Mouse (Mus musculus) CD4-positive, CD25-positive, alpha-beta regulatory T cell, adult 4 months (primary cell): ENCODE measurements around the gene Fcgr1. TPM values are rescaled to one million over a fixed set of nuclear protein-coding genes. Genes with fewer than 3 reads are reported as not detected.

Experiments used
- ATAC-seq: one replicate; pipeline ENCODE4 v1.8.0; 2017
- polyA plus RNA-seq, 2 experiments: library from polyadenylated mRNA; unstranded; fragments of 100-300 nt; shearing (Covaris generic); gene quantifications; one replicate each; pipeline ENCODE4 v1.2.1; 2017

Gene Fcgr1
- polyA plus RNA-seq, 2 experiments from 2014 or later = 0.46 TPM; not detected in 1

DNA sequence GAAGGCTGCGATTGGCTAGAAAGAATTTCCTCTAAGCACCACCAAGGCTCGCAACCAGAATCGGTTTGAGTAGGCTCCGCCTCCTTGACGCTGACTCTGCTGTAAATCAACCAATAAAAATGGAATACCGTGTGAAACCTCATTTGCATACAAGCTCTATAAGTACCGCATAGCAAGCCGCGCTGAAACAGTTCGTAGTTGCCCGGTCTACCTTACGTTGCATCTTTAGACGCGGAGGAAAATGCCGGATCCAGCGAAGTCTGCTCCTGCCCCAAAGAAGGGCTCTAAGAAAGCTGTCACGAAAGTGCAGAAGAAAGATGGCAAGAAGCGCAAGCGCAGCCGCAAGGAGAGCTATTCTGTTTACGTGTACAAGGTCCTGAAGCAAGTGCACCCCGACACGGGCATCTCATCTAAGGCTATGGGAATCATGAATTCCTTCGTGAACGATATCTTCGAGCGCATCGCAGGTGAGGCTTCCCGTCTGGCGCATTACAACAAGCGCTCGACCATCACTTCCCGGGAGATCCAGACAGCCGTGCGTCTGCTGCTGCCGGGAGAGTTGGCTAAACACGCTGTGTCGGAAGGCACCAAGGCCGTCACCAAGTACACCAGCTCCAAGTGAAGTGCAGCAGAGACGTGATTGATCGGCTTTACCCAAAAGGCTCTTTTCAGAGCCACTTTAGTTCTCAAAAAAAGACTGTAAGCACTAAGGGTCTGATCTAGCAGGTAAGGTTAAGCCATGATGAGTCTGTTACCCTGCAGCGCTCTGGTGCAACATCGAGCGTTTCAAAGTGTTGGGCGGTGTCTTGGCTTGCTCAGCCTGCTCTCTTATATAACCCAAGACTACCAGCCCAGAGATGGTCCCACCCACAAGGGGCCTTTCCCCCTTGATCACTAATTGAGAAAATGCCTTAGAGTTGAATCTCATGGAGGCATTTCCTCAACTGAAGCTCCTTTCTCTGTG lies 24.0 kb downstream of the Fcgr1 start, which contains the start of gene Hist2h2bb:
Gene Hist2h2bb (plus strand): TSS at position 242 of the 964 bp plus-strand sequence.
- peak; percentile 86 for ATAC-seq

DNA sequence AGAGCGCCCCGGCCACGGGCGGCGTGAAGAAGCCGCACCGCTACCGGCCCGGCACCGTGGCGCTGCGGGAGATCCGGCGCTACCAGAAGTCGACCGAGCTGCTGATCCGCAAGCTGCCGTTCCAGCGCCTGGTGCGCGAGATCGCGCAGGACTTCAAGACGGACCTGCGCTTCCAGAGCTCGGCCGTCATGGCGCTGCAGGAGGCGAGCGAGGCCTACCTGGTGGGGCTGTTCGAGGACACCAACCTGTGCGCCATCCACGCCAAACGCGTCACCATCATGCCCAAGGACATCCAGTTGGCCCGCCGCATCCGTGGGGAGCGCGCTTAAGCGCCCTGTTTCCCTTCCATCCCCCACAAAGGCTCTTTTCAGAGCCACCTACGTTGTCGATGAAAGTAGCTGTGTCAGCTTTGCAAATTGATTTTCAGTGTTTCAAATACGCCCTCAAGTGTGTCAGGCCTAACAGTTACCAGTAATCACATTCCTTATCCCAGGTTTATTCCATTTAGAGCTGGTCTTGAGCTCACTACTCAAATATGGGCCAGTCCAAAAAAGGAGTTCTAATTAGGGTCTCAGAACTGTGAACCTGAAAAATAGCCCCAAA lies 24.9 kb downstream of the Fcgr1 start:
- peak; percentile 35 for ATAC-seq

DNA sequence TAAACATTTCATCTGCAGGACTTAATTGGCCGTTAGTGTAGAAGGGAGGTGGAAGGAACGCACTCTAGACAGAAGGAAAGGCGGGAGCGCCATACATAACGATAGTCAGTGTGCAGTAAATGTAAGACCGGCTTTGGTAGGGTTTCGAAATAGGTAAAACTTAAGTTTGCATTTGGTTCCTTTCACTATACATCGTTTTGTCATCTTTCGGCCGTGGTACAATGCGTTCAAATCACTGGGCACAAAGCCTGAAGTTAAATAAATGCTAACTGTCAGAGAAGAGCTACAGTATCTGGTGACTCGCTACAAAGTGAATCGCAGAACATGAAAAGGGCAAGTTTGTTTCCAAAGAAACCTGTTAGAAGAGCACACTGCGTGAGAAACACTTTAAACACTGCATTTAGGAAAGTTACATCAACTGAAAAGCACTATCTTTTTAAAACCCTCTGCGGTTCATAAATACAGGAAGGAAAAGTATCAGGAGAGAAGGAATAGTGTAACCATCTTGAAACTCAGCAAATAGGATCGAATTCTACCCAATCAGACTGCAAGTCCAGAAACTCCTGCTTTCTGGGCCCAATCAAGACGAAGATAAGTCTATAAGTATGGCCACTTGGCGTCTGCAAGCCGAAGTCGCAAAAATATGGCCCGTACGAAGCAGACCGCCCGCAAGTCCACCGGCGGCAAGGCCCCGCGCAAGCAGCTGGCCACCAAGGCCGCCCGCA lies 25.6 kb downstream of the Fcgr1 start, which contains the start of gene Hist2h3b:
Gene Hist2h3b (plus strand): TSS at position 604 of the 725 bp plus-strand sequence.
- ATAC-seq = peak; percentile 38

DNA sequence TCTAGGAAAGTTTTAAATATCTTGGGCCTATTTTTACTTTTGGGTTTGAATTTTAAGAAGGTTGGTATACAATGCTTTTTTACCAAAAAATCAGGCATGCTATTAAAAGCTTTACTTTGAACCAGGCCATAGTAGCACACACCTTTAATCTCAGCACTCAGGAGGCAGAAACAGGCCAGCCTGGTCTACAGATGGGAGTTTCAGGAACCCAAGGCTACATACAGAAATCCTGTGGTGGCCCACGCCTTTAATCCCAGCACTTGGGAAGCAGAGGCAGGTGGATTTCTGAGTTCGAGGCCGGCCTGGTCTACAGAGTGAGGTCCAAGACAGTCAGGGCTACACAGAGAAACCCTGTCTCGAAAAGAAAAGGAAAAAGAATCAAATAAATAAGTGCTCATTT lies 26.2 kb downstream of the Fcgr1 start:
- no peak for ATAC-seq

DNA sequence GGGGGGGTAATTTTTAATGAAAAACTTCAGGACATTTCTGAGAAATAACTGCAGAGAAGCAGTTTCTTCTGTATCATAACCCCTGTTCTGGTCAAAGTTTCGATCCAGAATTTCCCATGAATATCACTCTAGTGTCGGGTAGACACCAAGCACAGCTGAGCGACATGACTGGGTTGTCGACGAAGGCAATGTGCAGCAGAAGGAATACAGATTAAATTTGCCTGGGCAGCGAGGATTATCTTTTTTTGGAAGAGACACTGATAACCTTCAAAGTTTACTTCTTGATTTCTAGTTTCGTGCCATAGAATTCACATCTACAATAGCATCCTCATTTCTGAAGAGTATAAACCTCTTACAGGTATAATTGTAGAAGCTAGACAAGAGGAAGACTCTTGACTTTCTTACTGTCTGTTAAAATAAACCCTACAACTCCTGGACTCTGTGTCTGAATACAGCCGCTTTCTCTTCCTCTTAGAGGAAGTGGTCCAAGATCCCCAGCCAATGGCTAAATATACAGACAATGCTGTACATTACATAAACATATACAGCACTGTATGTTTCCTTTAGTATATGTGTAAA lies 27.5 kb downstream of the Fcgr1 start:
- no peak for ATAC-seq

DNA sequence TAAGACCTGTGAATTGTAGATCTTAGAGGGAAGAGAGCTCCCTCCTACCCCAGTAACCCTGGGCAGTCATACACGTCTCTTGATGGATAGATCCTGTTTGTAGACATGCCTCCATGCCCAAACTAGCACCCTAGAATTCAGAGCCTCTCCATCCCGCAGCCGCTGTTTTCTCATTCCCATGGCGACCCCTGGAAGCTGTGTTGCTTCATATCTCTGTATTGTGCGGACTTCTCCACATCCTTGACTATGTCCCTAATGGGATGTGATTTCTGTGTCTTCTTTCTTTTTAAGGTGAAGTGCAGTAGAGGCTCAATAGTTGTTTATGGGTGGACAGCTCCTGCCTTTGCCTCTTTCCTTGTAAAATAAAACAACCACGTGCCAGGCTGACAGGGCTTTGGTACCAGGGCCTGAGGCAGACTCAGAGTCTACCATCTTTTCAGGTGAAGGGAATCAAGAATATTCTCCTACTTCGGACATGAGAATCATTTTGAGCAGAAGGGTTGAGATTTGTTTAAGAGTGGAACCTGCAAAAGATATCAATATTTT lies 29.3 kb downstream of the Fcgr1 start:
- no peak for ATAC-seq

DNA sequence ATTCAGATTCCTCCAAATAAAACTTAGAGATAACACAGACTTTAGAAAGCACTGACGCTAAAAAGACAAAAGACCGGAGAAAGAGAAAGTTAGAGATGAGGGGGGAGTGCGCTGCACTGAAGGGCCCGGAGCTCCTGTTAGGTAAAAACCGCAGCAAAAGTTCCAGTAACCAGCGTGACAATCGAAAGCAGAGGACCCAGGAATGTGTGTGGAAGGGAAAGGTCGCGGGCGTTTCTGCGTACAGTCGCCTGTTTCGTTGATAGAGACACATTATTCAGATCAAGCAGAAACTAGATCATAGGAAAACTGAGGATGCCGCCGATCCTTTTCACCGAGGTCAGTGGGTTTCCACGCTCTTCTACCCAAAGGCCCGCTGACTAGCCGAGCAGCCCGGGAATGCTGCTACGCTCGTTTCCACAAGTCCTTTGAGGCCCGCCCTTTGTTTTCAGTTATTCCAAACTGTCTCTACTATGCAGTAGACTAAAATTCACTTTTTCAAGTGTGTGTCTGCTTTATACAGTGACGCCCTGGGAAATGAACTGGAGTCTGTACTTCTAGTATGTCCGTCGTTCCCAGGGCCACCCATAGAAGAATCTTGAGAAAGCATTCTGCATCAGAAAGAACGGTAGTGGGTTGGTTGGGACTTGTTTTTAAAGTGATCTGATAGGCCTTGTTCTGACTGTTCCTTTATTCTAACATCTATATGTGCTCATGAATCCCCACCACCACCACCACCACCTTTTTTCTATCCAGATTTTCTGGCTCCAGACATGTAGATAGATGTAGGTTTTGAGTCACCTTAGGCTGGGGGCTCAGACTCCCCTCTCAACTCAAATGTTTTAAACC lies 30.0 kb downstream of the Fcgr1 start:
- ATAC-seq = peak; percentile 34

DNA sequence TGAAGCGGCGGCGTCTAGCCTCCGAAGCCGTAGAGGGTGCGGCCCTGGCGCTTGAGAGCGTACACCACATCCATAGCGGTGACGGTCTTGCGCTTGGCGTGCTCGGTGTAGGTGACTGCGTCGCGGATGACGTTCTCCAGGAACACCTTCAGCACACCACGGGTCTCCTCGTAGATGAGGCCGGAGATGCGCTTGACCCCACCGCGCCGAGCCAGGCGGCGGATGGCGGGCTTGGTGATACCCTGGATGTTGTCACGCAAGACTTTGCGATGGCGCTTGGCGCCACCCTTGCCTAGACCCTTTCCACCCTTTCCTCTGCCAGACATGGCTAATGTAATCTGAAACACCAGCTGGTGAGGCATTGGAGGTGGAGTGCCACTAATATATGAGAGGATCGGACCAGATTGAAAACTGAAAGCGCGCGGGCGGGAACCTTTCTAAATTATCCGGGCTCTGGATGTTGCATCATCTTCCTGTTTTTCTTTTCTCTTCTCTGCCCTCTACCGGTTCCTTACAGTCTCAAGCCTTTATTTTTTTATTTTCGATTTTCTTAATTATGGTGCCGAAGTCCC lies 30.7 kb downstream of the Fcgr1 start, which contains the start of gene Hist2h4:
Gene Hist2h4 (minus strand): TSS at position 333 of the 572 bp plus-strand sequence.
- ATAC-seq = peak; percentile 83

DNA sequence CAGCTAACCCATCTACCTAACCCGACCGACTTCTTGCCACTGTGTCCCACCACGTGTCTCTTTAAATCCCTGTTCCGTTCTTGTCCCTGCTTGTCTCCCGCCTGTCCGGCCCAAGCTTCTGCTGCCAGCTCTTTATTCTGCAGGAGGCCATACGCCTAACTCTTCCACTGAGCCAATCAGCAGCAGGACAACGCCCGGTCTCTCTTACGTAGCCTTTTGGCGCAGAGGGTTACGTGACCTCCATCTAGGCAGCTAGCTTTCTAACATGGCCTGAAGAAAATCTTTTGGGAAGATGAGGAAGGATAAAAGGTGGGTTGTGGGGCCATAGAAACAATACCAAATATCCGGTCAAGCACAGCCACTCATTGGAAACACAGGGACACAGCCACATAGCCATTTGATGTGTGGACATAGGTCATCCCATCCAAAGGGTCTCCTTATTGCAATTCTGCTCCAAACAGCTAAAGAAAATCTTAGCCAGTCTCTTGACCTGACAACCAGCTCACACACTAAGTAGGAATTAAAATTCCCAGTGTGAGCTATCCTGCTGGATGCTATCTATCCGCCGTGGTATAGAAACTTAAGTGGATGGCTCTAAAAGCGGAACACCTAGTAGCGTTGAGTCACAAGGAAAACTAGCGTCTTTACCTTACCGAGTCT lies 31.4 kb downstream of the Fcgr1 start:
- ATAC-seq = peak; percentile 67

DNA sequence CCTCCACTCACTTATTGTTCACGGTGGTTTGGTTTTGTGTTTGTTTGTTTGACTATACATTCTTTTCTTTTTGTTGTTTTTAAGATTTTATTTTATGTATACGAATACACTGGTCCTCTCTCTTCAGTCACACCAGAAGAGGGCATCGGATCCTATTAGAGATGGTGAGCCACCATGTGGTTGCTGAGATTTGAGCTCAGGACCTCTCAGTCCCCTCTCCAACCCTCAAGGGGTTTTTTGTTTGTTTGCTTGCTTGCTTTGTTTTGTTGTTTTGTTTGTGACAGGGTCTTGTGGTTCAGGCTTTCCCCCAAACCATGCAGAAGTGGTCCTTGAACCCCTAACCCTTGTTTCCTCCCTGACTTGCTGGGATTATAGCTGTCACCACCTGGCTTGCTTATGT lies 32.1 kb downstream of the Fcgr1 start:
- ATAC-seq = no peak

DNA sequence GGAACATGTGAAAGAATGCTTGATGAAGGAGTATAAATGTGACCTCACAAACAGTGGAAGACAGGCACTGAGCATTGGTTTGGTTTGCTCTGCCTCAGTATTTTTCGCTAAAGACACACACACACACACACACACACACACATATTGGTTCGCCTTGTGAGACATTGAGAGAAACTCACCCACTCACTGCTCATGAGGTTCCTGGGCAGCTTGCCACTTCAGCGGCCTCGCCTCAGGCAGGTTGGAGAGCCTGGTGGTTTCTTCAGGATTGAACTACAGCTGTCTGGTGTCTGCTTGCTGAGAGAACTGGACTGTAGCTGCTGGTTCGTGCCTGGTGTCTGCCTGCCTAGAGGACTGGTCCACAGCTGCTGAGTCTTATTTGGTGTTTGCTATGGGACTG lies 33.5 kb downstream of the Fcgr1 start:
- no peak for ATAC-seq

DNA sequence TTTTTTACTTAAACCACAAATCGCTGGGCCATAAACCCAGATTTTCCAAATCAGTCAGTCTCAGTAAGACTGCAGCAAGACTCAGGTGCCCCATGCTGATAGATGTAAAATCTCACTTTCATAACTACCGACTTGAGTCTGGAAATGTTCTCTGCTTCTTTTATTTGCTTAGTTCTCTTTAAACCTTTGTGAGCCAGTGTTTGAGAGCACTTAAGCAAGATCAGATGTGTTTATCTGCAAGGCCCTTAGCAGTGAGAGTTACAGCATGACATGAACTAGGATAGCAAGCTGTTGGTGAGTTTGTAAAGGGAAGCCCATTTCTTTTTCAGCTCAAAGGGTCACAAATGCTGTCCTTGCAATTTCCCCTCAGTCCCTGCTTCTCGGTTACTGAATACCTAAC lies 36.6 kb downstream of the Fcgr1 start:
- no peak for ATAC-seq

DNA sequence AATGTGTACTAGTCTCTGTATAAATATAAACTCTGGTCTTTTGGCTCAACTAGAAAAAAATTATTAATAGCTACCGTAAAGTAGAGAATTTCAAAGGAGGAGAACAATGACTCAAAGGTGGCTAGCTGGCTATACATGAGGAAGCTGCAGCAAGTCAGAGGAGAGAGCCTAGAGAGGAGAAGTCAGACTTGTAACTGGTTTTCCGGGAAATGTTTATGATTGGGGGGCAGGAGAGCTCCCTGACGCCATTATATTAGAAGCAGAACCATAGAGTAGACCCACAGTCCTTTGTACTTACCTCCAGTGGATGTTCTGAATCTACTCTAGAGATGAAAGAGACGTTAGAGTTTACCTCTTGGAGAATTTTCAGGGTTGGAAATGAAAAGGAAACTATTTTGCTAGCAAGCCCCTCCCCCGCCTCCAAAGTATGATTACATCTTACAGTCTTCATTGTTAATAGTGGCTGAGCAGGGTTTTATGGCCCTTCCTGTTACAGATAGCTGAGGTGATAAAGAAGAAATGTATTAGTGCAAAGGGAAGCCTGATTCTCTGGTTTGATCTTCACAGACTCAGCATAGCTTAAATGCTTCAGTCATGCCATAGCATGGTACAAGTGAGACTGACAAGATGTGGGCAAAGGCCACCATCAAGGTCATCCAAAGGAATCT lies 37.7 kb downstream of the Fcgr1 start:
- ATAC-seq = peak; percentile 54

DNA sequence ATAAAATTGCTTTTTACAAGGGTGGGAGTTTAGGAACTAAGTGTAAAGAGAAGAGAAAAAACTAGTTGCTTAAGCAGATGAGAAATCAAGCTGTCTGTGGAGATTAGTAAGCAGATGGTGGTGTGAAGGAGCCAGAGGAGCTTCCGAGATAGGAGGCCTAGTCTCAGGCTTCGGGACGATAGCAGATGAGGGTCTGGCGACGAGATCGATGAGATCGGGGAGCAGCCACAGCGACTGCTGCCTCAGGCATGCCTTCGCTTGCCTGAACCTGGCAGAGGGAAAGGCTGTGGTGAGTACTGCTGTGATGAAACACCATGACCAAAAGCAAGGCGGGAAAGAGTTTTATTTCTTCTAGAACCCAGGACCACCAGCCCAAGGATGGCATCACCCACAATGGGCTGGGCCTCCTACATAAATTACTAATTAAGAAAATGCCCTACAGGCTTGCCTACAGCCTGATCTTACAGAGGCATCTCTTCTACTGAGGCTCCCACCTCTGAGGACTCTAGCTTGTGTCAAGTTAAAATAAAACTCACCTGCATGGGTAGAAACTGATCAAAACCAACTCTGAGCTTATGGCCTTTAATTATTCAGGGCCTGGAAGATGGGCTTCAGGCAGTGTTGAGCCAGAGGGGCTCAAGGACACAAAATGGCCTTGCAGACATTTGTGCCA lies 39.0 kb downstream of the Fcgr1 start:
- no peak for ATAC-seq

DNA sequence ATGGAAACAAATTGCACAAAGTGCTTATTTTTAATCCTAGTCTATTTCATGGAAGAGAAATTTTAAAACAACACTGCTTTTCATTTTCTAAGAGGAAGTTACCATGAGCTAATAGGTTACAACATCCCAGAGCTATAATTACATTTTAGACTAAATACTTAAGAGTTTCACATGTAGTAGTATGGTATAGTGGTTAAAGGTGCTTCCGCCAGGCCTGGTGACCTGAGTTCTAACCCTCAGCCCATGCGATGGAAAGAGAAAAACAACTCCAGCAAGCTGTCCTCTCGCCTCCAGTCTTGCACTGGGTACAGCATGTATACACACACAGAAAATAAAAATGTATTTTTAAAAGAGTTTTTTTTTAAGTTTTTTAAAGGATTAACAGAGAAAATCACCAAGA lies 42.0 kb downstream of the Fcgr1 start:
- ATAC-seq = no peak

DNA sequence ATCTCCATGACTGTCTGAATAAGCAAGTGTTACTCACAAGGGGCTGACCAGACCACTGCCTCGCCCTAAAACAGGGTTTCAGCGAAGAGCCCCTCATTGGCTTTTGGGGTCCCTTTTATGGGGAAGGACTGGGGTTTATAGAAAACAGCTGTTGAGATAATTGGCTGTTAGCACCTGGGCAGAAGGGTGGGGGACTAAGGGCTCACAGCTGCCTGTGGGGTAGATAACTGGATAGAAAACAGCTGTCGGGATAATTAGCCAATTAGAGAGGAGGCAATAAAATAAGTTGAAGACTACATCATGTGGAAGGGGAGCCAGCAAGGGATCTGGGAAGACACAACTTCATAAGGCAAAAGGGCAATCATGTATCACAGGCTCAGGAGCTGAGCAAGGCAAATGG lies 42.9 kb downstream of the Fcgr1 start:
- no peak for ATAC-seq

DNA sequence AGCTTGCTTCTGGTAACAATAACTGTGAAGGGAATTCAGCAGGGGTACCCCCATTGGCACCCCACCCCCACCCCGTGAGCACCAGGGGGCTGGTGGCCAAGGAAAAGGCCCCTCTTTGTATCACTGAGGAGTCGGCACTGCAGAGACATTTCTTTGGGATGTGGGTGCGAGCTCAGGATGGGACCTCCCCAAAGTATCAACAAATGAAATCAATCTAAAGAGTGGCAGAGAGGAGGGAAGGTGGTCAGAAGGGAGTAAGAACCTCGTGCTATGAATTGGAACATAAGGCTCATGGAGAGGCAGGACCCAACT lies 44.8 kb downstream of the Fcgr1 start:
- ATAC-seq = no peak

DNA sequence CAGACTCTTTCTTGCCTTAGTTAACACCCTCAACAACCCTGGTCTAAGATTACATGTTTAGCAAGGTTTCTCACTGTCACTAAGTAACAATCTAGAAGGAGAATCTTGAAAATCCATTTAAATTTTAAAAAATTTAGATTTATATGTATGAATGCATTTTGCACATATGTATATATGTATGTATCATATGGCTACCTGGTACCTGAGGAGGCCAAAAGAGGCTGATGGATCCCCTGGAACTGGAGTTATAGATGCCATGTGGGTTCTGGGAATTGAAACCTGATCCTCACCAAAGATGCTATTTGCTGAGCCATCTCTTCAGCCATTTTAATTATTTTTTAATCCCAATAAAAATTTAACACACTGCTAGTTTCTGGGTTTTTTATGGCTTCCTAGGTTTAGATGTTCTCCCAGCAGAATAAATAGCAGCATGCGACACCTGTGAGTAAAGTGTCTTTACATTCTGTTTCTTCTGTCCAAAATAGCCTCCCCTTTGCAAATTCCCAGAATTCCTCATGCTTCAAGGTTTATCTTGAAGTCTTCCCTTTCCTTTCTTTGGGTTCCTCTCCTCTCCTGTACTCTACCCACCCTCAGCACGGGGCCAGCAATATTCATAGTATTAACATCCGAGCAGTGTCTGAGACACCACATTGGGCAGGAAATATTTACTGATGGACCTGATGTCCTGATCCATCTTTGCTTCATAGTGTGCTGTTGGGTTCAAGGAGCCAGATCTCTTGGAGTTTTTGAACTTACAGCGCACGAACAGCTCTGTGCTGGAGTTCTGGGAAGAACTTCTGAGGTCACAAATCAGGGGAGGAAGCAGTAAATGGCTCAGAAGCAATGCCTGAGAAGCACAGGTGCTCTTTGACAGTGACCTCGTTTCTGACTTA lies 45.4 kb downstream of the Fcgr1 start:
- ATAC-seq = no peak
